Mouse (Mus musculus) neural tube, embryonic 10.5 days (tissue): ENCODE data around the gene Sbk3.
"Not testable (repeated sequence)": the region's sequence is repeated elsewhere in the genome, so short reads cannot be mapped to it uniquely, and the experiment has no call there.

Experiments used
- DNase-seq: peaks from one replicate; pipeline ENCODE4 v3.0.0-alpha.2; 2017; ENCODE audit warnings: low spot score; ENCODE audit errors: extremely low spot score

Sbk3 gene

DNA sequence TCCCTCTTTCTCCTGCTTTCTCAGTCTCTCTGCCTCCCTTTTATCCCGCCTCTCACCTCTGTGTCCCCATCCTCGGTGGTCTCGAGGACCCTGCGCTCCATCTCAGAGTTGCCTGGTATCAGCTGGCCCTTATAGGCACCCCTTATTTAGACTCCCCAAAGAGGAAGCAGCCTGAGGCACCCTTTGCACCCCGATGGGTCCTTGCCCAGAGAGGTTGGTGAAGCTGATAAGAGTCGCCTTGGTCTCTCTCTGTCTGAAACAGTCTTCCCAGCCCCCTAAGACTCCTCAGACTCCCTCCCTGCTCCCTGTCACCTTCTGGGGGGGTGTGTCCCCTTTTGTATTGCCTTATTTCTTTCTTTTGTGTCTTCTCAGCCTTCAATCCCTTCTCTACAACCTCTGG is at the start of gene Sbk3:
Sbk3 (minus strand) TSS at position 101 of the 400 bp plus-strand sequence.
- no peak for DNase-seq

- no peak for DNase-seq
Measured at GRCm38 (mm10) chr7:5020685-5021084, 49.7 kb upstream of the Sbk3 start.

DNA sequence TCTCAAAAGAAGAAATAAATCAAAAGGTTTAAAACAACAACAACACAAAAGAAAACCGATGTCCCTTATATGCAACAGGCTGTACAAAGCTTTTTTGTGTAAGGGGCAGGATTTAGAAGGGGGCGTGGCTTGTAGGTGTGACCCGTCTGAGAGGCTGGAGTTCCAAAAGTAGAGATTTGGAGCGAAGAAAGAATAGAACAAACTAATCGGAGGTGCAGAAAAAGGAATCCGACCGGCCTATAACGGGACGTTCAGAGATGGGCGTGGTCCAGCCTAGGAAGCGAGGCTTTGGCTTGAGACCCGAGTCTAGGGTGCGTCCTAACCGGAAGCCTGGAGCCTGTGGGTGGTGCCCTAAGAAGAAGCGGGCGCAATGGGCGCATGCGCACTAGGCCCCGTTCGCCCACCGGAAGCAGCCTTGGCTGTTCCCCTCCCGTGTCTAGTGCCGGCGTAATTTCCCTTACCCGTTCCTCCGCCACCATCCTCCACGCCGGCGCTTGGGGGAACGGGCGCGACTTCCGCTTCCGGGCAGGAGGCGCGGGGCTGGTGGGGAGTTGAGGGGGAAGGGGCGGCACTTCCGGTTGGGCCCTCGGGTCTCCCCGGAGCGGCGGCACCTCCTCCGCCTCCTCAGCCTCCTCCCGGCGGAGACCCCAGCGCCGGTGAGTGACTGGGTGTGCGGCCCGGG is 49.2 kb upstream of the Sbk3 start, which contains the start of the genes Zfp865 and Ccdc106:
Zfp865 (plus strand) TSS at position 377 of the 682 bp plus-strand sequence.
Ccdc106 (plus strand) TSS at position 554 of the 682 bp plus-strand sequence.
- peak; percentile 99 for DNase-seq

- not testable (repeated sequence) for DNase-seq
Measured at GRCm38 (mm10) chr7:5019576-5019975, 48.6 kb upstream of the Sbk3 start.

DNA sequence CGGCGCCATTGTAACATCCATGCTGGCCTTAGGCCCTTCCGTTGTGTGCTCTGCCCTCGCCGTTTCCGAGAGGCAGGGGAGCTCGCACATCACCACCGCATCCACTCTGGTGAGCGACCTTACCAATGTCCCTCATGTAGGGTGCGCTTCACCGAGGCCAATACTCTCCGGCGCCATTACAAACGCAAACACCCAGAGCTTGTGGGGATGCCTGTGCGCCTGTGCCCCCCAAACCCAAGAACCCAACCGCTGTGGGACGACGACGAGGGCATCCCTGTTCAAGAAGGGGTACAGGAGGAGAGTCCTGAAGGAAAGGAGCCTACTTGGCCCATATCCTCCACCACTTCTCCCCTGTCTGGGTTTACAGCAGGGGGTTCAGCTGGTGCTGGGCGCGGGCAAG is 47.0 kb upstream of the Sbk3 start:
- DNase-seq, result no peak

DNA sequence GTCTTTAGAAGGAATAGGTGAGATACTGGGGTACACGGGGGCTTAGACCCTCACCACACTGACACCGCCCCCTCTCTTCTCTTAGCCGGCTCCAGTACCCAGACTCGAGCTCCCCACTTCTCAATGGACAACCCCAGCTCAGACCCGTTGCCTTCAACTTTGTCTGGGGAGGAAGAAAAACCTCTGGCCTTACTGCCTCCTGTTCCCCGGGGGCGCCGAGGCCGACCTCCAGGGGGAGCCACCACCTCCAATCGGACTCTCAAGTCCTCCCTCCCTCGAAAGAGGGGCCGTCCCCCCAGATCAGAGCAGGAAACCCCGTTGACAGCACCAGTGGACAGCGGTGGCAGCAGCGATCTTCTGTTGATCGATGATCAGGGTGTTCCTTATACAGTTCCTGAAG is 46.4 kb upstream of the Sbk3 start:
- DNase-seq, result no peak

- no peak for DNase-seq
Measured at GRCm38 (mm10) chr7:5016920-5017319, 46.0 kb upstream of the Sbk3 start.

DNA sequence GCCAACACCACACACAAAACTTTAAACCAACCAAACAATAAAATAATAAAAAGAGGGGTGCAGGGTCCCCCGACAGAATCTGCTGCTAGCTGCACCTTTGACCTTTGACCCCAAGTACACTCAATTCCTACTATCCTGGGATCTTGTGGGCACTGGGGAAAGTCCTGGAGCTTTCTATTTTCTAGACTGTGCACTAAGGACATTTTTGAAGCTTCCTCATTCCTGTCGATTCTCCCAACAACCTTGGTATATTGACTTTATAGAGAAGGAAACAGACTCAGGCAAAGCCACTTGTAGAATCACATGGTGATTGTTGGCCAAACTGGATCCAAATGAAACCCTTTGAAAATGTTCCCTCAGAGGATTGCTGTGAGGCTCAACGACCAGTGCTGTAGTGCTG is 45.1 kb upstream of the Sbk3 start:
- no peak for DNase-seq

- peak; percentile 98 for DNase-seq
Measured at GRCm38 (mm10) chr7:5015118-5016001, 44.4 kb upstream of the Sbk3 start, which contains the start of gene Gm44973. Gene Gm44973 (plus strand): TSS chr7:5015496.

DNA sequence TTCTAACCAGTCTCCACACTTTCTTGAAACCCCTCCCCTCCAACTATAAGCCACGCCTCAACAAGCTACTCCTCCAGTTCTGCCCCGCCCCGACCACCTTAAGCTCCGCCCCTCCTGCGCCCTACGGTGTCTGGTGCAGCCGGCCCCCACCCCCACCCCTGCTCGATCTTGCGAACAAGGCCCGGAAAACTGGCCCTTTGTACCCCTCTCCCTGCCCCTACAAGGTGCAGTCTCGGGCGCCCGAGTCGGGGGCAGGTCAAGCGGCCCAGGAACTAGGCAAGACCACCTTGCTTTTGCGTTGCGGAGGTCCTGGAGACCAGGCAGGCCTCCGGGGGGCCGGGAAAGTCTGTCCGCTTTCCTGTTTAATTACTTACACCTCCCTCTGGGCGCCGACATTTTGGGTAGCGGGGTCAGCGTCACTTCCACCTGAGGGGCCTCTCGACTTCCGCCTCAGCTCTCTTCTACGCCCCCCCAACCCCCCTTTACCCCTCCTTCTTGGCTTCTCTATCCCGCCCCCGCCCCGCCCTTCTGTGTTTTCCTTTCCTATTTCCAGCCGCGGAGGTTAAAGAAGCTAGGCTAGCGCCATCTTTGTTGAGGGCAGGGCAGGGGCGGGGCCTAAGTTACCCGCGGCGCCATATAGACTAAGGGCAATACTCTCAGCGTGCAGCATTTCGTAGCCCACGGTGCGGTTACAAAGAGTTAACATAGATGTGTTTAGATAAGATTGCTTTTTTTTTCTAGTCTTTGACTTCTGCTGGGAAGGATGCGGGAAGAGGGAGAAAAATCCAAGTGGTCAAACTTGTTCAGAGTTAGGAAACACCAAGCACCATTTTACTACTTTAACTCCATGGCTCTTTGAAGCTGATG is 43.5 kb upstream of the Sbk3 start, which contains the start of the genes Zfp524 and Fiz1:
Zfp524 (plus strand) TSS at position 165 of the 867 bp plus-strand sequence.
Fiz1 (minus strand) TSS at position 447 of the 867 bp plus-strand sequence.
- peak; percentile 95 for DNase-seq

DNA sequence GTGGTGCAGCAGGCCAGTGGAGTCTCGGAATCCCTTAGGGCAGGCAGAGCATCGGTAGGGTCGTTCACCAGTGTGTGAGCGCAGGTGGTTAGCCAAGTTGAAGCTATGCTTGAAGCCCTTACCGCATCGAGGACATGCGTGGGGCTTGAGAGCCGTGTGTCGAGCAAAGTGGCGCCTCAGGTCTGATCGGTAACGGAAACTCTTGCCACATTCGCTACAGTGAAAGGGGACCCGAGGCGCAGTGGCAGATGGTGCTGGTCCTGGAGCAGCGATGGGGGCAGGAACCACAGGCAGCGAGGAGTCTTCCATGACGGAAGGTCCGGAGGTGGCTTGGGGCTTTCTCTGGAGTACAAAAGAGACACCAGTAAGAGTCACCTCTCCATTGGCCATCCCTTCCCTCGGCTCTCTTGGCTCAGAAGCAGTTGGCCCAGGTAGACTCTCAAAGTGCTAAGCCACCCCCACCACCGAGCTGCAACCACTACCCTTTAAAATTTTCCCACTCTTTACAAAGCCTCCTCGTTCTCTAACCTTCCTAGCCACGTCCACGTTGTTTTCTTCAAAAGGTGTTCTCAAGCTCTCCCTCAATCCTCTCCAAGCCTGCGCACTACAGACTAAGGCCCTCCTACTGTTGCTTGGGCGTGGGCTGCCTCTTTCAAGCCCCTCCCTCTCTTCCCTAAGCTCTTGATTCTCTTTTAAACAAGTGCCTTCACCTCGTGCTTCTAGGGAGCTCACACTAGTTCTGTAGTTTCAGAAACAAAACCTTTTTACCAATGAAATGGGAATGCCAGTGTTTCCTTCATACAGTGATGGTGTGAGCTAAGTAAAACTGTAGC is 41.9 kb upstream of the Sbk3 start:
- no peak for DNase-seq

- DNase-seq, result no peak
Measured at GRCm38 (mm10) chr7:5008229-5008628, 37.3 kb upstream of the Sbk3 start.

- DNase-seq, result not testable (repeated sequence)
Measured at GRCm38 (mm10) chr7:5002876-5003275, 31.9 kb upstream of the Sbk3 start.

DNA sequence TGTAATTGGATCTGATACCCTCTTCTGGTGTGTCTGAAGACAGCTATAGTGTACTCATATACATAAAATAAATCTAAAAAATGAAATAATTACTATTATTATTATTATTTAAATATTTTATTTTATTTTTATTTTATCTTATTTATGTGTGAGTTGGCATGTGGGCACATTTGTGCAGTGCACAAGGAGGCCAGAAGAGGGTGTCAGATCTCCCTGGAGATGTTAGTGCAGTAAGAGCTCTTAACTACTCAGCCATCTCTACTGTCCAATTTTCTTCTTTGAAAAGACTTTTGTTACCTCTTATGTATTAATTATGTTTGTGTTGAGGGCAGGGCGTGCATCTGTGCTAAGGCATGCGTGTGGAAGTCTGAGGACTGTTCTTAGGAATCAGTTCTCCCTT is 28.9 kb upstream of the Sbk3 start:
- no peak for DNase-seq

DNA sequence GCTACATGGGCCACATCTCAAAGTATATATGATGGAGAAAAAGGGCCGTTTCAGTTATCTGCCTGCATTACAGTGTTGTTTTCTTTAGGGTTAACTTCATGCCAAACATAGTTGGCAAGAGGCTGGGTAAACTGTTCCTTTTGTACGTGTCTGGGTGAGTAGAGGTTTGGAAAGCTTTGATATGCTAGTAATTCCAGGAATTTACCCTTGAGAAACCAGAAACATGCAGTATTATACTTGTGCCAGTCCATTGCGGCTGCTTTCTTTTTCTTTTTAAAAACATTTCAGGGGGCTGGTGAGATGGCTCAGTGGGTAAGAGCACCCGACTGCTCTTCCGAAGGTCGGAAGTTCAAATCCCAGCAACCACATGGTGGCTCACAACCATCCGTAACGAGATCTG is 26.0 kb upstream of the Sbk3 start:
- DNase-seq, result no peak

GRCm38 (mm10) chr7:4996003-4996895 is 25.3 kb upstream of the Sbk3 start, which contains the start of gene Zfp579:
Gene Zfp579 (minus strand): TSS chr7:4996158.
- DNase-seq, result peak; percentile 96

- DNase-seq, result no peak
Measured at GRCm38 (mm10) chr7:4995268-4996002, 24.5 kb upstream of the Sbk3 start.

GRCm38 (mm10) chr7:4993999-4994788 is 23.2 kb upstream of the Sbk3 start:
- no peak for DNase-seq
